Mouse (Mus musculus) liver, adult 2 months (tissue): ENCODE measurements around the gene Mapk14.

Source experiments
- CTCF ChIP-seq: fragments of 200-500 bp; IDR thresholded peaks from 2 replicates; pipeline ENCODE4 v1.5.1; 2011; ENCODE audit warnings: low read depth, low read length, control low read depth
- POLR2A ChIP-seq: fragments of 200-500 bp; IDR thresholded peaks from 2 replicates; pipeline ENCODE4 v1.6.1; 2011; ENCODE audit warnings: low read length, control low read depth; ENCODE audit not compliant: insufficient read depth; ENCODE audit errors: extremely low read depth

GRCm38 (mm10) chr17:28701737-28702136, 10.6 kb downstream of the Mapk14 start:
- no peak for TF ChIP-seq CTCF
- no peak for TF ChIP-seq POLR2A
